Mouse (Mus musculus) cerebellum, adult 18-20 months (tissue): Measurements from ENCODE around the gene Synrg.

Experiments used
- DNase-seq, 2 experiments: peaks; one replicate each; pipeline ENCODE4 v3.0.0; 2021

Gene Synrg

DNA sequence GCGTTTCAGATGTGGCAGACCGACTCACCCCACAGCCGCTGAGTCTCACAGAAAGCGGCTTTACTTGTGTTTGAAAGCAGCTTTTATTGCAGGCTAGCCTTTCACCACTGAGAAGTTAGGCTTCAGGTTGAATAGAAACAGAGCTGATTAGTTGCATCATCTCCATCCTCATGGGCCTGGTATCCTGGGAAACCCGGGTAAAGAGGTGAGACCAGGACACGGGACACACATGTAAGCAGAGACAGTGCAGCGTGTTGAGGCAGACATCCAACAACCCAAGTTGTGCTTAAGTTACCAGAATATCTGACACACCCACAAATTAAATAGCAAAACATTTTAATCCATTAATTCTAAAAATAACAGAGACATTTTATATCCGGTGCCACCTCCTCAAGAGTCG, 114.4 kb downstream of the Synrg start:
- no peak for DNase-seq

GRCm38 (mm10) chr11:84079361-84079760, 115.1 kb downstream of the Synrg start:
- DNase-seq = no peak

DNA sequence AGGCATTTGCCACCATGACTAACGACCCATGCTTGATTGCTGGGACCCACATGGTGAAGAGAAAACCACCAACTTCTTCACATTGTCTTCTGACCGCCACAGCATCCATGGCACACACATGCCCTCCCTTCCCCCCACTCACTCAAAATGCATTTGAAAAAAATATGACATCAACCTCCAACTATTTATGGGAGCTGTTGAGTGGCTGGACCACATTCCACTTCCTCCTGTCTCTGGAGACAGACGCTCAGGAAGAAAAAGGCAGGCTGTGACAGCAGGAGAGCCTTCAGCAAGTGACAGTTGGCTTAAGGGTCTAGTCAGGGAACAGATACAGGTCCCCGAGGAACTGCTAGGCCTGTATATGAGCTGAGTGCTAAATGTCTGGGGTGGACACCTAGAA, 115.7 kb downstream of the Synrg start:
- no peak for DNase-seq

GRCm38 (mm10) chr11:84080327-84080726, 116.1 kb downstream of the Synrg start:
- no peak for DNase-seq

GRCm38 (mm10) chr11:84081901-84082300, 117.7 kb downstream of the Synrg start:
- no peak for DNase-seq

GRCm38 (mm10) chr11:84090572-84090971, 126.3 kb downstream of the Synrg start:
- DNase-seq = no peak
